Mouse (Mus musculus) spleen, postnatal 14 days (tissue): ENCODE measurements around the gene Fzd1.

Experiments
- DNase-seq, 2 experiments: peaks; one replicate each; pipeline ENCODE4 v3.0.0; 2021 to 2022; ENCODE audit warnings: low spot score in 2 of 2

The Fzd1 gene

GRCm38 (mm10) chr5:4757902-4758301 is at the start of gene Fzd1:
Gene Fzd1 (minus strand): TSS chr5:4758035.
- peak; percentile 11 to 24 for DNase-seq

GRCm38 (mm10) chr5:4805228-4805627 is 47.4 kb upstream of the Fzd1 start:
- DNase-seq: no peak

DNA sequence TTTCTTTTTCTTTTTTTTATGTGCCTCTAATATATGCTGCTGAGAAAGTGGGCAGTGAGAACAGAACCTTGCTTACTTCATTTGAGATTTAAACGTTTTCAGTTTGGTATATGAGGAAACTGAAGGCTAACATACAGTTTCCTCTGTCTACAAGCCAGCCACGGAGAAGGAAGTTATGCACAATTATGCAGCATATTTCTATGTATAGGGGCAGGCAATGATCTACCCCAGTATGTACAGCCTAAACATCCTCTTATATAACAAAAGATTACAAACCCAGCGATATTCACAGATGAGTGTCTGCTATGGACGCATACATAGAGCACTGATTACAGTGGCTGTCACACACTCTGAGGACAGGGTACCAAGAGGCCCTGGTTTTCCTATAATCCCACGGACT is 45.9 kb upstream of the Fzd1 start:
- no peak for DNase-seq

- DNase-seq: no peak
Measured at GRCm38 (mm10) chr5:4801971-4802370, 44.1 kb upstream of the Fzd1 start.

DNA sequence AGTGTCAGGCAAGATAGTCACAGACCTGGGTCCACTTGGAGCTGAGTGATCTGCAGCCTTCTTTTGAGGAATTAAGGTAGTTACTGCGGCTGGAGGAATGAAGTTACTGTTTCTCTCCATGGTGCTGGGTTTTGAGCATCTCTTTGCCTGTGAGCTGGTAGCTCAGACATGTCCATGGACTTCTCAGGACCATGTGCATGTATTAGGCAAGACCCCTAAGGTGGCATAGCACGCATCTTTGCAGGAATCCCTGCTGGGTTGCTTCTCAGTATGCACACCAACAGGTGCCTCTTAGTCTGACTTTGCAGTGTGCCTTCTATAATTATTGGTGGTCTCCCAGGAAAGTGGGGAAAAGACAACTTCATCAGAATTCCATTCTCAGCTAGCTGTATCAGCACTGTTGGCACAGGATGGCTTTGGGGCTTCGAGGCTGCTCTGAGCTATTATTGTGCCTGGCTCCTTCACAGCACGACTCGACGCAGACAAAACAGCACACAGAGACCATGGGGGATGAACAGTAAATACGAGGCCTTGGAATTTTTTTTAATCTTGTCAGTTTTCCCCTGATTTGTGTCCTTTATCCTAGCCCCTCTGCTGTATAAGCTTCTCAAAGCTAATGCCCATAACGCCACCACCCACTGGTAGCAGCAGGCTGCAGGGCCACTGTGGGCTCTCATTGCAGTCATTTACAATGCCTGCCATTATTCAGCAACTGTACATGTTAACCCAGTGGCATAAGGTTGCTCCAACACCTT is 43.4 kb upstream of the Fzd1 start:
- DNase-seq: no peak

DNA sequence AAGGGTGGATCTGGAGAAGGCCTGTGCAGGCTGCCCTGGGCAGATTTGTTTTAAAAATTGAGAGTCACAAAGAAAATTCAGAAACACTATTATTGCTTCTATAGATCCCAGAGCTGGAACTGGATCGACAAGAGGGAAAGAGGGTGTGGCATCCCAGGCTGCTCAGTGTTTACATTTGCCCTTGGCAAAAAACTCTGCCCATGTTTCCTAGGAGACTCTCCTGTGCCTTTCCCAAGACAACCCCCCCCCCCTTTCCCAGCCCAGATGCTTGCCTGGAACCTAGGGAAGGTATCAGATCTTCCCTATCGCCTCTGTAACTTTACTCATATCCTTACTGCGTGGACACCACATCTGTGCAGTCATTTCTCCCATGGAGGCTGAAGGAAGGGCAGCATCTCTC is 33.4 kb upstream of the Fzd1 start:
- DNase-seq: no peak

GRCm38 (mm10) chr5:4790265-4790664 is 32.4 kb upstream of the Fzd1 start:
- DNase-seq: no peak

DNA sequence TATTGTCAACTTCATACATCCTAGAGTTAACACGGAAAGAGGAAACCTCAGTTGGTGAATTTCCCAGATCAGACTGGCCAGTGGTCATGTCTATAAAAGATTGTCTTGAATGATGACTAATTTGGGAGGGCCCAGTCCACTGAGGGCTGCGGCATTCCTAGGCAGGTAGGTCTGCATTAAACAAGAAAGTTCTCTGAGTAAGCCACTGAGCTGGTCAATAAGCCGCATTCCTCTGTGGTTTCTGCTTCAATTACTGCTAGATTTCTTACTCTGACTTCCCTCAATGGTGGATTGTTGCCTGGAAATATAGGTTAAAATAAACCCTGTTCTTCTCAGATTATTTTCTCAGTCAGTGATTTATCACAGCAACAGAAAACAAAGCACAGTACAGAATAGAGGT is 30.6 kb upstream of the Fzd1 start:
- no peak for DNase-seq

- no peak for DNase-seq
Measured at GRCm38 (mm10) chr5:4786816-4787215, 29.0 kb upstream of the Fzd1 start.

GRCm38 (mm10) chr5:4778274-4778673 is 20.4 kb upstream of the Fzd1 start:
- no peak for DNase-seq

DNA sequence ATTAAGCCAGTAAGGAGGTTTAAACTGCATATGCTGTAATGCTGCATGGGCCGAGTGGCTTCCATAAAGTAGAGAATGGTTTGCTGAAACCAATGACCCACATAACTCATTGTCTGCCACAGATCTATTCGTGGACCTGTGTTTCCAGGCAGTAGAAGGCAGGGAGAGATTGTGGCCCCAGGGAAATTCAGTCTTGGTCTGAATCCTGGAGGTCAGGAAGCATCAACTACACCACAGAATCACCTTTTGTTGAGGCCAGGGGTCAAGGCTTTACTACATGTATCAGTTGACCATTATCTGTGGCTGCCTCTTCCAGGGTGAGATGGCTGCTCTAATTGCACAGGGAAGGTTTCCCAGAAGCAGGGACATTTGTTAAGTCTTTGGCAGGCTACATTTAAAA is 18.7 kb upstream of the Fzd1 start:
- no peak for DNase-seq

GRCm38 (mm10) chr5:4773090-4773772 is 15.4 kb upstream of the Fzd1 start:
- no peak for DNase-seq

DNA sequence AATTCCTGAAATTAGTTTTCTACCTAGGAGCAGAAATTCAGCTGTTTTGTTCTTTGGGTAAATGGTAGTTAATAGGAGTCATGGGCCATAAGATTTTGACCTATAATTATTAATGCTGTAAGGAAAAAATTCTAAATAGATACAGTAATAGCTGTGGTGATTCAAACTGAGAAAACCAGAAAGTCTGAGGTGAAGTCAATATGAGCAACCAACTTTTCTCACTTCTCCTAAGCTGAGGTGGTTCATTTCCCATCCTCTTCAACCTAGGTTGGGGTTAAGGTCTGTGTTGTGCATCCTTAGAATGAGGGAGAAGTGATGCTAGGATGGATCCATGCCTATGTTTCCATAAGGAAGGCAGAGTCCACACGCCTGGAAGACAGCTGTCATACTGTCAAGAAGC is 12.8 kb upstream of the Fzd1 start:
- no peak for DNase-seq

DNA sequence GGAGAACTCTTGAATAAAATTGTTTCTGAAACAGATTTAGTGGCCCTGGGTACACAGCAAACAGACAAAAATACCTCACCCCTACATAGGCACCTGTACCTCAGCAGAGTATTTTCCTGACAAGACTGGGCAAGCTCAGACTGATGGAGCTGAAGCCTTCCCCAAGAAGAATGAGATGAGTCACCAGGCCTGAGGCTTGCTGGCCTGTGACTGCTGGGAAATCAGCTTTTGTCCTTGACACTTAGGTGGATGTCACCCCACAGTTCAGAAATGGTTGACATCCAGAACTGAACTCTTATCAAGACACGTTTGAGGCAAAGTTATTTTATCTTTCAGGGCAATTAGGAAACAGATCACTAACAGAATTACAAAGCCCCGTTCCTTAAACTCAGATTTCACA is 10.1 kb upstream of the Fzd1 start:
- no peak for DNase-seq

DNA sequence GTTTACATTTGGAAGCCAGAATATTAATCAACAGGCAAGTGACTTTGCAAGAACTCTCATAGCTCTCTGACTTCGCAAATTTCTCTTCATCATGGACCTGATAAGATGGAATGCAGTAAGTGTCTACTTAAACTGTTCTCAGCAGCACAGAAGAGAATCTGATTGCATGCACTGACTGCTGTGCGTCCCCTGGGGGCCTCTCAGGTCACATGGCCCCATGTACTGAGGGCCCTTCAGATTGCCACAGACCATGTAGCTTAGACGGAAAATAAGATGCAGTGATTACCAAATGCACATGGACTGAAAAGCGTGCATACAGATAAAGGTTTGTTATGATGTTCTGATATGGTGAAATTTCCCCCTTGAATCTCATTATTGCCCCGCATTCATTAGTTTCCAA is 8.9 kb upstream of the Fzd1 start:
- no peak for DNase-seq

GRCm38 (mm10) chr5:4761891-4762290 is 4.1 kb upstream of the Fzd1 start:
- DNase-seq: no peak

DNA sequence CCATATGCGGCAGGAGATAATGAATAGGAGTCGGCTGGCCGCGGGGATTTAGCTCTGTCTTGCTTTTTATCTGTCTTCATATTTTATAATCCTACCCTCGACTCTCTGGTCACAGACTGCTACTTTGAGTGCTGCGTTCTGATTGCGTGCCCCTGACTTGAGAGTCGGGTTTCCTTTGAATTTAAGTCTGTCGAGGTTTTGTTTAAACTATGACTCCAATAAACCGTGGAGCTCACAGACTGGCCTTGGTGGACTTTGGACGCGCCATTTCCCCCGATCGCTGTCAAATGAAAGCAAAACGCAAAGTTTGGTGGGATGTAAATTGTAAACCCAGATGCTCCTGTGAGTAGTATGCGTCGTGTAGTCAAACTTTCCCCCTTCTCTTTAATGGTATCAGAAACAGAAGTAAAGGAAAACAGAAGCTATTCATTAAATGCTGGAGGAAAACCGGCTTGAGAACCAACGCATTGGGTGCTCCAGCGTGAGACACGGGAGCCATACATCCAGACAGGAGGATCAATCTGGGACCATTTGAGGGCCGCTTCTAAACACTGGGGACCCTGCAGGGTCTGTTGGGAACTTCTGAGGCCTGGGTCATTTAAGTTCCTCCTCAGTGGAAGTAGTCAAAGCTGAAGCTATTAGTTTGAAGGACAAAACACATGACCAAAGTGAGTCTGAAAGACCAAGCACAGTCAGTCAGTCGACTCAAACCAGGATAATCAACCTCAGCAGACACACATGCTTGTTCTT is 671 bp upstream of the Fzd1 start:
- no peak for DNase-seq

GRCm38 (mm10) chr5:4756871-4757711 is 744 bp downstream of the Fzd1 start:
- no peak for DNase-seq

DNA sequence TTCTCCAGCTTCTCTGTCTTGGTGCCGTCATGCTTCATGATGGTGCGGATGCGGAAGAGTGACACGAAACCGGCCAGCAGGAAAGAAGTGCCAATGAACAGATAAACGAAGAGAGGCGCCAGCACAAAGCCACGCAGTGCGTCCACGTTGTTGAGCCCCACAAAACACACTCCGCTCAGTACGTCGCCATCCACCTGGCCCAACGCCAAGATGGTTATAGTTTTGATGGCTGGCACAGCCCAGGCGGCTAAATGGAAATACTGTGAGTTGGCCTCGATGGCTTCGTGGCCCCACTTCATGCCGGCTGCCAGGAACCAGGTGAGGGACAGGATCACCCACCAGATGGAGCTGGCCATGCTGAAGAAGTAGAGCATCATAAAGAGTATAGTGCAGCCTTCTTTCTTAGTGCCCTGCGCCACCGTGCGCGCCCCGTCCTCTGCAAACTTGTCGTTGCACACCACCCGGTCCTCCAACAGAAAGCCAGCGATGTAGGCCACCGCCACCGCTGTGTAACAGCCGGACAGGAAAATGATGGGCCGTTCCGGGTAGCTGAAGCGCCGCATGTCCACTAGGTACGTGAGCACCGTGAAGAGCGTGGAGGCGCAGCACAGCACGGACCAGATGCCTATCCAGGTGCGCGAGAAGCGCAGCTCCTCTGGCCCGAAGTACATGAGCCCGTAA is 1.7 kb downstream of the Fzd1 start:
- no peak for DNase-seq

- no peak for DNase-seq
Measured at GRCm38 (mm10) chr5:4755326-4755725, 2.5 kb downstream of the Fzd1 start.

GRCm38 (mm10) chr5:4754701-4755281 is 3.0 kb downstream of the Fzd1 start:
- no peak for DNase-seq
